Mouse (Mus musculus) common myeloid progenitor, adult 5-6 weeks (primary cell): ENCODE data around the gene Mgat3. TPM values are rescaled to one million over a fixed set of nuclear protein-coding genes. Genes with fewer than 3 reads are reported as not detected.
A peak's percentile ranks its signal among the peaks of the same experiment; 100 is the strongest.

ENCODE experiments used
- ATAC-seq: replicated peaks from 2 replicates; pipeline ENCODE4 v1.8.0; 2016; ENCODE audit warnings: low read depth, mild to moderate bottlenecking, moderate TSS enrichment, inconsistent platforms; ENCODE audit not compliant: poor library complexity, severe bottlenecking
- total RNA-seq: library from RNA; stranded (forward); fragments of 200-1000, 187-1606 nt; gene quantifications from 2 replicates; pipeline ENCODE4 v1.2.3, GENCODE M21; 2017

Mgat3 gene
- total RNA-seq: not detected in 2 replicates

- ATAC-seq: peak; percentile 41; the same call in 1 of the 2 replicates
Observed at GRCm38 (mm10) chr15:80173001-80173771, at the start of gene Mgat3. Gene Mgat3 (plus strand): TSS chr15:80173721.

- ATAC-seq: no peak
Observed at GRCm38 (mm10) chr15:80124651-80125050, 48.9 kb upstream of the Mgat3 start.

GRCm38 (mm10) chr15:80127191-80127590 is 46.3 kb upstream of the Mgat3 start:
- ATAC-seq: peak; percentile 87

GRCm38 (mm10) chr15:80129982-80130381 is 43.5 kb upstream of the Mgat3 start:
- ATAC-seq: no peak

- no peak for ATAC-seq
Observed at GRCm38 (mm10) chr15:80130689-80131088, 42.8 kb upstream of the Mgat3 start.

- ATAC-seq: no peak
Observed at GRCm38 (mm10) chr15:80131421-80131820, 42.1 kb upstream of the Mgat3 start.

GRCm38 (mm10) chr15:80132452-80132851 is 41.1 kb upstream of the Mgat3 start:
- no peak for ATAC-seq

GRCm38 (mm10) chr15:80132993-80133586 is 40.4 kb upstream of the Mgat3 start, which contains the start of gene Tab1:
Gene Tab1 (plus strand): TSS chr15:80133127.
- ATAC-seq: peak; percentile 81

- ATAC-seq: peak; percentile 46
Observed at GRCm38 (mm10) chr15:80133682-80134449, 39.7 kb upstream of the Mgat3 start.

- no peak for ATAC-seq
Observed at GRCm38 (mm10) chr15:80134450-80134847, 39.1 kb upstream of the Mgat3 start.

- ATAC-seq: no peak
Observed at GRCm38 (mm10) chr15:80135499-80135898, 38.0 kb upstream of the Mgat3 start.

- ATAC-seq: no peak
Observed at GRCm38 (mm10) chr15:80136645-80137044, 36.9 kb upstream of the Mgat3 start.

- ATAC-seq: no peak
Observed at GRCm38 (mm10) chr15:80137945-80138791, 35.4 kb upstream of the Mgat3 start.

GRCm38 (mm10) chr15:80140302-80140701 is 33.2 kb upstream of the Mgat3 start:
- ATAC-seq: no peak

- no peak for ATAC-seq
Observed at GRCm38 (mm10) chr15:80140878-80141277, 32.6 kb upstream of the Mgat3 start.

- no peak for ATAC-seq
Observed at GRCm38 (mm10) chr15:80142130-80142529, 31.4 kb upstream of the Mgat3 start.

- ATAC-seq: no peak
Observed at GRCm38 (mm10) chr15:80143760-80144159, 29.8 kb upstream of the Mgat3 start.

- no peak for ATAC-seq
Observed at GRCm38 (mm10) chr15:80145397-80145796, 28.1 kb upstream of the Mgat3 start.

- no peak for ATAC-seq
Observed at GRCm38 (mm10) chr15:80146153-80146552, 27.4 kb upstream of the Mgat3 start.

GRCm38 (mm10) chr15:80147090-80147489 is 26.4 kb upstream of the Mgat3 start:
- ATAC-seq: no peak
